Mouse (Mus musculus) cerebellum, adult 2 months (tissue): ENCODE measurements around the gene Rcan2.

Experiments
- CTCF ChIP-seq: fragments of 200-500 bp; IDR thresholded peaks from 2 replicates; pipeline ENCODE4 v1.5.1; 2011; ENCODE audit warnings: low read depth, mild to moderate bottlenecking, control low read depth, low read length, moderate library complexity, borderline replicate concordance; ENCODE audit not compliant: insufficient read depth
- POLR2A ChIP-seq: fragments of 200-500 bp; IDR thresholded peaks from 2 replicates; pipeline ENCODE4 v1.6.1; 2011; ENCODE audit warnings: low read length, control low read depth, borderline replicate concordance; ENCODE audit not compliant: insufficient read depth

GRCm38 (mm10) chr17:44058145-44058544 is 257.0 kb downstream of the Rcan2 start:
- TF ChIP-seq POLR2A (no peak), CTCF (no peak)
